Mouse (Mus musculus) small intestine, adult 10 weeks (tissue): ENCODE data around the gene Chit1. TPM values are rescaled to one million over a fixed set of nuclear protein-coding genes. Genes with fewer than 3 reads are reported as not detected.

Experiments
- polyA plus RNA-seq: library from polyadenylated mRNA; stranded (reverse); fragments of 350-450 nt; fragmentation: Illumina TruSeq; extraction: RNeasy Lipid Tissue Mini Kit (QIAGEN cat#74804); gene quantifications from one replicate; pipeline ENCODE4 v1.2.3, GENCODE M21; 2014; ENCODE audit warnings: low replicate concordance

The Chit1 gene
- not detected for polyA plus RNA-seq

GRCm38 (mm10) chr1:134110979-134111378, at the start of gene Chit1:
Gene Chit1, plus strand, starts transcription at chr1:134111242.

DNA sequence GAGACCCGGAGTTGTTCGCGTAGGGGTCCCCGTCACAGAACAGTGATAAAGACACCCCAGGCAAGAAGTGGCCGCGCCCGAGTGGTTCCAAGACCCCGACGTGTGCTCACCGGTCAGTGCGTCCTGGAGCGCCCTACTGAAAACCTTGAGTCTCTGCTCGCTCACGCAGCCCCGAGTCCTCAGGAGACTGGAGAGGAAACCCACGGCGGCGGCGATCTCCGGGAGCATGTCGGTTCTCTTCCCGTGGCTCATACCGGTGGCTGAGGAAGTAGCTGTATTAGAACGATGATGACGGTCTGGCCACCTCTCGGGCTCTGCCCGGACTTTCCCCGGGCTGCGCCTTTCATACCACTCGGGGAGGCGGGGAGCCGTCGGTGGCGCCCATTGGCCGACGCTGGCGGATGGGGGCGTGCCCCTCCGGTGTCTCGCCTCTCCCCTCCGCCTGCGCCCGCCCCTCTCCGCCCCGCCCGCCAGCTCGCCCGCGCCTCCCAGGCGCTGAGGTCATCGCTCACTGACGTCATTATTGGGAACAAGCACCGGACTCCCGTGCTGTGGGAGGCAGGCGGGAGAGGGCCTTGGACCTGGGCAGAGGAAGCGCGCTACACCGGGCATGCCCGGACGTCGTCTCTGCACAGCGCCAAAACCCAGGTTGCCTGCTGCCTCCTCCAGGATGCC, 32.1 kb upstream of the Chit1 start, which contains the start of gene Btg2:
Gene Btg2, minus strand, starts transcription at position 319 of the 675 bp plus-strand sequence.

GRCm38 (mm10) chr1:134182025-134182424, 71.0 kb downstream of the Chit1 start, which contains the start of gene Chil1:
Gene Chil1, plus strand, starts transcription at chr1:134182176.

DNA sequence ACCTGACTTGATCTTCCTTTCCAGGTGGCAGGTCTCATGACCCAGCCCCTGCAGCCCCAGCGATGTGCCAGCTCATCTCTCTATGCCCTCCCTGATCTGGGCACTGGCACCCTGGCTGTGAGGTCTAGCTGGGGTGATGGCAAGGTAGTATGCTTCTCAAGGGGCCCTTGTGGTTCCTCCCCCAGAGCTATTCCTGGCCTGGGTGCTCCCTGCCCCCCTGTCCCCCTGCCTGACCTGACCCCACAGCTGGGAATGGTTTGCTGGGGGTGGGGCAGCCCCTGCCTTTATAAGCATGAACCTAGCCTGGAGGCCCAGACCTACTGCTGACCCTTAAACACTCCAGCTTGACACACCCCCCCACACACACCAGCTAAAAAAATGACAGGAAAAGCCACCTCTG, 82.1 kb downstream of the Chit1 start, which contains the start of gene Mybph:
Gene Mybph, plus strand, starts transcription at position 323 of the 400 bp plus-strand sequence.

Other genes with a start within 250 kb of the Chit1 start
- 1.4 TPM for gene Optc, start 203.2 kb upstream of the Chit1 start, polyA plus RNA-seq
- 3.3 TPM for gene Prelp, start 189.8 kb upstream of the Chit1 start, polyA plus RNA-seq
- not detected for gene Fmod, start 74.0 kb upstream of the Chit1 start, polyA plus RNA-seq
- gene Btg2, start 32.1 kb upstream of the Chit1 start, polyA plus RNA-seq = 28.3 TPM
- gene Chil1, start 70.9 kb downstream of the Chit1 start, polyA plus RNA-seq = not detected
- not detected for gene Mybph, start 82.2 kb downstream of the Chit1 start, polyA plus RNA-seq
- gene Adora1, start 124.2 kb downstream of the Chit1 start, polyA plus RNA-seq = 0.52 TPM
- not detected for gene Myog, start 178.7 kb downstream of the Chit1 start, polyA plus RNA-seq
- gene Ppfia4, start 221.7 kb downstream of the Chit1 start, polyA plus RNA-seq = 0.82 TPM